Mouse (Mus musculus) ovary, postnatal 36 days (tissue): ENCODE measurements around the gene Plekhj1.
"Not testable (repeated sequence)": the region's sequence is repeated elsewhere in the genome, so short reads cannot be mapped to it uniquely, and the experiment has no call there.

Source experiments
- DNase-seq: peaks from one replicate; pipeline ENCODE4 v3.0.0; 2022; ENCODE audit warnings: low spot score, mixed read lengths

Gene Plekhj1

DNA sequence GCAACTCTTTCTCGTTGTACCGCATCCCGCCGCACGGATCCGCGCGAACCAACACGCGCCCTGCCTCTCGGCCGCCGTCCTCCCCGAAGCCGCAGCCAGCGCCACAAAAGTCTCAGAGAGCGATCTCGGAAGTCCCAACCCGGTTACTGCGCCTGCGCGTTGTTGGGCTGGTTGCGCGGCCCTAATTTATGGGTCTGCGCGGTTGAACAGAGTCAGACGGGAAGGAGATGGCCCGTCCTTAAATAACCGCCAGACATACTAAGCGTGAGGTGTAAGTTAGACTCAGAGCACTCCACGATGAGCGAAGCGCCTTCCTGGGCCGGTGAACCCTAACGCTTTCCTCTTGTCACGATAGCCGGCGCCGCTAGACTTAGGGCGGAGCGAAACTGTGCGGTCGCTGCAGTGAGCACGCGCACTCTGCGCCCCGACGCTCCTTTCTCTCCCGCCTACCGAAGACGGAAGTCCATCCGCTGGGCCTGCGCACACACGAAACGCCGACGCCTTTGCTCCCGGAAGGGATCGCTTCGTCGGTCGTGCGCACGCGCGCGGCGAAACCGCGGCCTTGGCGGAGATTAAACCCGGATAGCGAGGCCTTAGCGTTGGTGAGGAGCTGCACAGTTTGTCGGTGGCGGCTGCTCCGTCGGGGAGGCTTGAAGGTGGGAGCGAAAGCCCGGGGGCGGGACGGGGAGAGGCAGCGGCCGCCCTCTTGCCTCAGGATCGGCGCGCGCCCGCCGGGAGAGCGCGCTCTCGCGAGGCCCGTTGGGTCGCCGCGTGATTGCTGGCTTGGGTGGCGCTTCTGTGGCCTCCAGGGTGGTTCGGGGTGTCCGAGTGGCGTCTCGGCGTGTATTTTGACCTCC, at the start of gene Plekhj1, which contains the start of gene Sf3a2:
TSS of gene Plekhj1 (minus strand) at position 477 of the 857 bp plus-strand sequence.
TSS of gene Sf3a2 (plus strand) at position 49 of the 857 bp plus-strand sequence.
- peak; percentile 93 for DNase-seq

DNA sequence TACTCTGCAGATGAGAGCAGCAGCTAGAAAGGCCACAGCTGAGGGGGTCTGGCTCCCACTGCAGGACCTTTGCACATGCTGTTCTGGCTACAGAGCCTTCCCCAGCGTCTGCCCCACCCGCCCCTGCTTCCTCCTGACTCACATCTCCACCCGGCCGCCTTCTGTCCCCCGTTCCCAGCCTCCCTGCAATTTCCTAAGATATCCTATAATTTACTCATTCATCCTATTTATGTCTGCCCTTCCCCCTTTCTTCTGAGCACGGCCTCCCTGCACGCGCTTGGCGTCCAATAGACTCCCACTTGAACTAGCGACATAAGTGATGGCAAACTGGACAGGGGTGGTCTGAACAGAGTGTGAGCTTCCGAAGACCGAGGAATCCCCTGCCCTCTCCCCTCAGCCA, 47.3 kb upstream of the Plekhj1 start:
- no peak for DNase-seq

DNA sequence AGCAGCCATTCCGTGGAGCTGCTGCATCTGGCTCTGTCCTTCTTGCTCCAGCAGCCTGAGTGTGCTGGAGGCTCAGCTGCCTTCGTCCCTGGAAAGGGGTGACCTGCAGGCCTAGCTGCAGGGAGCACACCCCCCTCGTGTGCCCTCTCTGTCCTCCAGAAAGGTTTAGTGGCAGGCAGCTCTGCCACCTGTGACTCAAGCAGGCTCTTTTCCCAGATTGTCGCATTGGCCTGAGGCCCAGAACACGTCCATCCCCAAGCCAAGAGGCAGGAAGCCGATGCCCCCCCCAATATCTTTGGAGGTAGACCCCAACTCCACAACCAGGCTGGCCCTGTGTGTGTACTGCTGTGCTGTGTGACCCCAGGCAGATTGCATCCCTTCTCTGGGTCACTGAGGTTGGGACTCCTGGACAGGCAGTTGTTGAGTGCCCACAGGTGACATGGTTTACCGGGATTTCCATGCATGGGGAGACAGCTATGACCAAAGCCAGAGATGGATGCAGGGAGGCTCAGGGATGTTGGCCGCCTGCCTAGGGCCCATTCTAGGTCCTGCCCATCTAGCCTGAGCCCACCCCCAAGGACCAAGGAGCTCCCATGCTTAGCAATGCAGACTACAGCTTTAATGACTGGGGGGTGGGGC, 46.7 kb upstream of the Plekhj1 start:
- no peak for DNase-seq

DNA sequence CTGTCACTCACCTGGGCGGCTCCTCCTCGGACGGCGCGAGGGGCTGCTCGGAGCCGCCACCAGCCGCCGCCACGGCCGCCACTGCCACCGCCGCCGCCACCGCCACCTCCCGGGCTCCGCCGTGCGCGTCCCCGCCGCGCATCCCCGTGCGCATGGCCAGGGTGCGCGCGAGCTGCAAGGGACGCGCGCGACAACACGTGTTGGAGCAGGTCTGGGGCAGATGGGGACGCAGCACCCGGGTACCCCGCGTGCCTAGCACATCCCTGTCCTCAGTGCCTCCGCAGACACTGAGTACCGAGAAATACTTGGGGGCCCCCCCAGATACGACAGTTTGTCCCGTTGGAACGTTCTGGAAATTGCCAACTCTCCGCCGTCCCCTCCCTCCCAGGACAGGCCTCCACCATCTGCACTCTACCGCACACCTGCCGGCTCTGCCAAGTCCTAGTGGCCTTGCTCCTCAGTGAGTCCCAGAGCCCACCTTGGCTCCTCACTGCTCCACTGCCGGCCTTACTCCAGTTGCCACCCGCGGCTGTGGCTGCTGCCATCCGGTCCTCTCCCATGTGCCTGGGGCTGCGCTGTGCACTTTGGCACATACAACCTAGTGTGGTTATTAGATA, 45.6 kb upstream of the Plekhj1 start, which contains the start of gene Lingo3:
TSS of gene Lingo3 (minus strand) at position 109 of the 617 bp plus-strand sequence.
- no peak for DNase-seq

DNA sequence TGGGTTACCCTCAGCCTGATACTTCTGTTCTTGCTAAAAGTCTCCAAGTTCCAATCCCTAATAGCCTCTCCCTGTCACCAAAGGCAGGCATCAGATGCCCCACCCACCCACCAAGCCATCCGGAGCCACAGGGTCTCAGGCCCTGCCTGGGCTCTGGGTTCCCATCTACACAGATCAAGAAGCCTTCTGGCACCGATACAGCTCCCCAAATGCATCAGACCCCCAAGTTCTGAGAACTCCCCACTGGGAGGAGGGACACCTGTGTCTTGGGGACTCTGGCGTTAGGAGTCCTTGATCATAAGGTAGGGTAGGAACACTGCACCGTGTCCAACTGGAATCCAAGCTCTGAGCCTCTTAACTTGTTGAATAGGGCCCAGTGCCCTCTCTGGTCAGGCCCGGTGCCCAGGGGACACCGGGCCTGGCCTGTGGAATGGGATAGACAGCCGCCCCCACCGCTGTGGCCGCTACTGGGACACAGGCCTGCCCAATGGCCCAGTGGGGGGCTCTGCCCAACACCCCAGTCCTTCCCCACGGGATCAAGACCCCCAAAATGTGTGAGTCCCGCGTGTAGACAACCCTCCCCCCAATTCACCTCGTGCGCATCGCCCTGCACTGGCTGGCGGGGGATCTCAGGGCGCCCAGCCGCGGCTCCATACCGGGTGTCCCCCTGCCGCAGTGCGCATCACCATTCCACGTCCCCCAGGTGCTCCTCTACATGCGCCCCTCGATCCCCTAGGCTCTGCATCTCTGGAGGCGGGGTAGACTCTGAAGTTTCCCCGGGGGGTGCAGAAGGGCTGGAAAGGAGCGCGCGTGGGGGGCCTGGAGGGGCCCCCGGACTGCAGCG, 44.9 kb upstream of the Plekhj1 start:
- no peak for DNase-seq

DNA sequence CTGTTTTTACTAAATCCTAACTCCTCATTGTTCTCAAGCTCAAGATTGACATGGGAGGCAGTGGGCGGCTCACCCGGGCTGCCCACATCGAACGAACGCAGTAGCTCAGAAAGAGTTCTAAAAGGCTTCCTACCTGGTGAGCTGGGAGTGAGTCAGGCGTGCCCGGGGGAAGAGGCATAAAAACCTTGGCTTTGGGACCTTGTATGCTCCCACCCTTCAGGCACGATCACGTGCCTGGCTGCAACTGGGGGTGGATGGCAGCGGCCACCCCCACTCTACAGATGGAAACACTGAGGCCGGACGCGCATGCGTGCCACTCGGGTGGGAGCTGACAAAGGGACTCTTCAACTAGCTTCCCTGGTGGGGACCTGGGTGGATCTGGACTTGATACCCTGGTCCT, 43.9 kb upstream of the Plekhj1 start:
- no peak for DNase-seq

DNA sequence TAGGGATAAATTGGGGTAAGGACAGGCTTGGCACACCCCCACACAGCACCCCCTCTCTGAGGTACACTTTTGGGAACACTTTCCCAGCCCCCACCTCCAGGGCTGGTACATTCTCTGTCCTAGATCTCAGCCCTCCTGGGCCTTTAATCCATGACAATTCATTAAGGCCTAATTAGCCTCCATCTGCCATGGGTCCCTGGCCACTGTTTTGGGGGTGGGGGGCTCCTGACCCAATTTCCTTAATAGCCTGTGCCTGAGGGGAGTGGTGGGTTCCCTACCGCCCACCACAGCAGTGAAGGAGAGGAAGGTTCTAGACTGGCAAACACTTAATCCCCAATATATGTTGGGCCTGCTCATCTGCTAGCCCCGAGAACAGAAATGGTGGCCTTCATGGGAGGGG, 43.3 kb upstream of the Plekhj1 start:
- DNase-seq, result no peak

DNA sequence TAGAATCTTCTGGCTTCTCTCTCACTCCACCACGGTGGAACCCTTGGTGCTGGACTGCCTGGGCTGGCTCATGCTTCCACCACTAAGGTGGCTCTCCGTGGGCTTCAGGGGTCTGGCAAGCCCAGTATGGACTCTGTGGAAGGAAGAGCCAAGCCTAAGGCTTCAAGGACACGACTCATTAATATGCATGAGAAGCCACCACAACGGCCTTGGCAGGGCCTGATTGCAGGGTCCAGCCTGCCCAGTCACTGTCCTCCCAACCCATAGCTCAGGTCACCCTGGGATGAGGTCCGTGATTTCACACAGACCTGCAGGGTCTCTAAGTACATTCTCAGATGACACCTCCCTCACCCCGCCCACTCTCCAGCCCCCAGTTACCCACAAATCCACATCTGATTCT, 41.4 kb upstream of the Plekhj1 start:
- no peak for DNase-seq

DNA sequence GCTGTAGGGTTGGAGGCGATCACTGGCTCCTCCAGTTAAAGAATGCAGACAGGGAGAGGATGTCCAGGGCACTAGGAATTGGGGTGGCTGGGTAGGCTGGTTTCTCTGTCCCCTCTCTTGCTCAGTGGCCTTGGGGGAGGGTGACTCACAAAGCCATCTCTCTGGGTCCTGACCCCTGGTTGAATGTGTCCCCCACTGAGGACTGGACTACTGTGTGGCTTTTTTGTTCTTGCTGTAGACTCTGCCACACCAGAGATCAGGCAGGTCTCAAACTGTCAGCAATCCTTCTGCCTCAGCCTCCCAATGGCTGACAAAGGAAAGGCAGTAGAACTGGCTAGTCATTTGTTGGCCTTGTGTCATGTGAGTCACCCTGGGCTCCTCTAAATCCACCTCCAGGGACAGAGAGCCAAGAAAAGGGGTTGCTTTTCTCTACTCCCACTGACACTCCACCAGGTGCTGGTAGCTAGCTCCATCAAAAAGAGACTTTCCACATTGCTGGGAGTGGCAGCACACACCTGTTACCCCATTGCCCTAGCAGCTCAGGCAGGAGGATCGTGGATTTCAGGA, 40.0 kb upstream of the Plekhj1 start:
- DNase-seq, result no peak

DNA sequence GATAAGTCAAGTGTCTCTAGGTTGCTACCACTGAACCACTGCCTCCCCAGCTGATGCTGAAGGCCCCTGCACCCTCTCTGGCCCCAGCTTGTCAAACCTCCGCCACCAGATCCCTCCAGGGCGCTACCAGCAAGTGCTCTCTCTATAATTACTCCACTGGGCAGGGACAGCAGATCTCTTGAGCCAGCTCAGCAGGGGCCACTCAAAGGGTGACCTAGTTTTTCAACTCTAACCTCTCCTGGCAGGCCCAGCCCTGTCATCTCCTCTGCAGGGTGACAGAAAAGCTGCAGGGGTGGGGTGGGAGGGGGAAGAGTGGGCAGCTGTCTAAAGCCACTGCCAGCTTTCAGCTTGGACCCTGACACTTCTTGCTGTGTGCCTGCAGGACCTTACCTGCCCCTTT, 39.4 kb upstream of the Plekhj1 start:
- no peak for DNase-seq

DNA sequence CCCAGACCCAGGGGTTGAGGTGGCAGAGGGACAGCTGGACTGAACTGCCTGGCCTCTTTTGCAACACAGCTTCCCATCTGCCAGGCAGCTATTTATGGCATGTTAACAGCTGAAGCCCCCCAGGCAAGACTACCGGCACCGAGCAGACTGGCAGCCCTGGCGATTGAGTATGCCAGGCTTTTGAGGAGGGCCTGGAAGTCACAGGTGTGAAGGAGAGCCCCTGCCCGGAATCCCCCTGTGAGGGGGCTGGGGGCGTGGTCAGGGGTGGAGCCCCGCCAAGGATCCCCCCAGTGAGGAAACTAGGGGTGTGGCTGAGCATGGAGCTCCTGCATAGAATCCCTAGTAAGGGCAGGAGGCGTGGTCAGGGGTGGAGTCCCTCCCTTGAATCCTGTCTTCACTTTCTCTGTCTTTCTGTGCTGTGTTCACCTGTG, 38.5 kb upstream of the Plekhj1 start:
- no peak for DNase-seq

DNA sequence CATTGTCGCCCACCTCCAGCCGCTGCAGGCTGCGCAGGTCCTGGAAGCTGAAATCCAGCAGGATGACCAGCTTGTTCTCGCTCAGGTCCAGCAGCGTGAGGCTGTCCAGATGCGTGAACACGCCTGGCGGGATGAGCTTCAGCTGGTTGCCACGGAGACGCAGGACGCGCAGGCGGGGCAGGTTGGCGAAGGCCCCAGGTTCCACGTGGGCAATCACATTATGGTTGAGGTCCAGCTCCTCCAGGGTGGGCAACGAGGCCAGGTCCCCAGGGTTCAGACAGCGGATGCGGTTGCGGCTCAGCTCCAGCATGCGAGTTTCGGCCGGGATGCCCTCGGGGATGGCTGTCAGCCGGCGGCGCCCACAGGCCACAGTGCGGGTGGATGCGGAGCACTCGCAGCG, 37.2 kb upstream of the Plekhj1 start:
- DNase-seq, result no peak

DNA sequence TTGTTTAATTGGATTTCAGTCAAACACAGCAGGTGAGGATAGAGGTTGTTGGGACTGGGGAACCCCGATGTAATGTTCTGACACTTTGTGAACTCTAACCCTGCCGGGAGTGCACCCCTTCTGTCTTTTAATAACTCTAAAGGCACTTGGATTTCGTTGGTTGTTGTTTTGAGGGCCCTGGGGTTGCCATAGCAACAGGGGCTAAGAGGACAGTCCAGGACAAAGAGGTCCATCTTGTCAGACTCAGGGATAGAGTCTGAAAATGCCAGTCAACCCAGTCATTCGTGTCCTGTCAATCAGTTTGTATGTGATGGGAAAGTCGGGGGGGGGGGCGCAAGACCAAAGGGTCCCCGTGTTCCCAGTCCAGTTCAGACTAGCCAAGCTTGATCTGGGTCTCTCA, 34.4 kb upstream of the Plekhj1 start:
- no peak for DNase-seq

DNA sequence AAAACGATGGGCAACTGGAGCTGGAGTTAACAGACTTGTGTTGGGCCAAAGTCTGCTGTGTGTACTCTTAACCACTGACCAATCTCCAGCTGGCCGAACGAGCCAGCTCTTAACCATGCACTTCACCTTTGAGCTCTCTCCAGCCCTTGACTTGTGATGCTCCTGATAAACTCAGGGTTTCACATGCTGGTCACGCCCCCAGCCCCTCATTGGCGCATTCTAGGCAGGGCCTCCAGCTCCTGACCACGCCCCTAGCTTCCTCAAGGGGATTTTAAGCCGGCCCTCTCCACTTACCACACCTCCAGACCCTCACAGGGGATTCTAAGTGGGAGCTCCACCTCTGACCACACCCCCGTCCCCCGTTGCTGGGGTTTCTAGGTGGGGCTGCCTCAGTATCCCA, 32.7 kb upstream of the Plekhj1 start:
- DNase-seq, result peak; percentile 46

DNA sequence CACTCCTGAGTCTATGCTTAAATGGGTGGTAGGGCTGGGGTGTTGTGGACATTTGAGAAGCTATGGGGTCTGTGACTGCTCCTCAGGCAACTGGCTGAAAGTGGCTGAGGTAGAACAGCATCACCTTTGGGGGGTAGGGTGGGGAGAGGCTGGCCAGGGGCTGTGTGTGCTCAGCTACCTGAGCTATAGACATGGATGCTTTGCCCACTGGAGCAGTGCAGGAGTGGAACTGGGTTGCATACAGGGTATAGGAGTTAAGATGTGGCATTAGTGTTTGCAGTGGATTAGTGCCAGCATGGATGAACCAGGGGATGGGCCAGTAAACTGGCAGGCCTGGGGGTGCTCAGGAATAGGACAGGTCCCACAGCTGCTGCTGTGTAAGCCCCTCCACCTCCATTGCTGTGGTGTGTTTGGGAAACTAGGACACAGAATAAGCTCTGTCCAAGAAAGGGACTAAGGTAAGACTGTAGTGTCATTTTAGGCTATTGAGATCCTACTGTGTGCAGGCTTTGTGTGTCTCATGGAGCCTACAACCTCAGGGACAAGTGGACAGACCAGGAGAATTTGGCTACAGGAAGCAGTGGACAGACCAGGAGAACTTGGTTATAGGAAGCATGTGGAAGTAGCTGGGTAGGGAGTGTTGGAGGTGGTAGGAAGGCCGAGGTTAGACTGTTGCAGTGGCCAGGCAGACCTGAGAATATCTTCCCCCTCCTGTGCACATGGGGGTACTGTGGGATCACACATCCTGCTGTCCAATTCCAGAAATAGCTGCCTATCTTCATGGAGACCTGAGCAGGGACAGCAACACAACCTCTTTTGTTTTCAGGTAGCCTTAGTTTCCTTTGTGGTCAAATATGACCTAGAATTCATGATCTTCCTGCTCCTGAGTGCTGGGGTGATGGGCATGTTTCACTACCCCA, 31.2 kb upstream of the Plekhj1 start:
- DNase-seq, result no peak

DNA sequence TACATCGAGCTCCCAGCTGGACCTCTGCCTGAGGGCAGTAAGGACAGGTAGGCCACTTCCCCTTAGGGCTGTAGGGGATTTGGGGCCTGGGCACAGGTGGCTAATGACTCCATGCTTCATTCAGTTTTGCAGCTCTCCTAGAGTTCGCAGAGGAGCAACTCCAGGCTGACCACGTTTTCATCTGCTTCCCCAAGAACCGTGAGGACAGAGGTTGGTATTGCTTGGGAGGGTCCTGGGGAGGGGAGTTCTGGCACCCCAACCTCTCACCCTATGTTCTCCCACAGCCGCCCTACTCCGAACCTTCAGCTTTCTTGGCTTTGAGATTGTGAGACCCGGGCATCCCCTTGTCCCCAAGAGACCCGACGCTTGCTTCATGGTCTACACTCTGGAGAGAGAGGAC, 30.2 kb upstream of the Plekhj1 start:
- DNase-seq, result not testable (repeated sequence)

DNA sequence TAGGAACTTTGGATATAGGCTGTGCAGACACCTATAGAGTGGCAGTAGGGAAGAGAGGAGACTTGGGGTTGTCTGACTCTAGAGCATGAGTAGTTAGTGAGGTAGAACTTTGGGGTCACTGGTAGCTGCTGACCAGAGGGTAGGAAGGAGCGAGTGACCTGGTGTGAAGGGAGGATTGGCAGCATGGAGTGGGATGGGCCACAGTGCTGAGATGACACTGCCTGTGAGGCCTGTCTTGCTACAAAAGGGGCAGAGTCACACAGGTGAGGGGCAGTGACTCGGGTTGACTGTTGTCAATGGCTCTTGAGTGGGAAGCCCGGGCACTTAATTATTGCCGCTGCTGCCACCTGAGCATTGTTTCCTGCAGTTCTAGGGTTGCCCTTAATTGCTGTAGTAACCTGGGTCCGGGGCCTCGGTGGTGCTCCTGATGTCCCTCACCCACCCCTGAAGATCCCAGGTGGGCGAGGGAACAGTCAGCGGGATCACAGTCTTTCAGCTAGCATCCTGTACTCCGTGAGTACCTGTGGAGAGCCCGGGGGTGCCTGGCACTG, 29.5 kb upstream of the Plekhj1 start:
- DNase-seq, result no peak

DNA sequence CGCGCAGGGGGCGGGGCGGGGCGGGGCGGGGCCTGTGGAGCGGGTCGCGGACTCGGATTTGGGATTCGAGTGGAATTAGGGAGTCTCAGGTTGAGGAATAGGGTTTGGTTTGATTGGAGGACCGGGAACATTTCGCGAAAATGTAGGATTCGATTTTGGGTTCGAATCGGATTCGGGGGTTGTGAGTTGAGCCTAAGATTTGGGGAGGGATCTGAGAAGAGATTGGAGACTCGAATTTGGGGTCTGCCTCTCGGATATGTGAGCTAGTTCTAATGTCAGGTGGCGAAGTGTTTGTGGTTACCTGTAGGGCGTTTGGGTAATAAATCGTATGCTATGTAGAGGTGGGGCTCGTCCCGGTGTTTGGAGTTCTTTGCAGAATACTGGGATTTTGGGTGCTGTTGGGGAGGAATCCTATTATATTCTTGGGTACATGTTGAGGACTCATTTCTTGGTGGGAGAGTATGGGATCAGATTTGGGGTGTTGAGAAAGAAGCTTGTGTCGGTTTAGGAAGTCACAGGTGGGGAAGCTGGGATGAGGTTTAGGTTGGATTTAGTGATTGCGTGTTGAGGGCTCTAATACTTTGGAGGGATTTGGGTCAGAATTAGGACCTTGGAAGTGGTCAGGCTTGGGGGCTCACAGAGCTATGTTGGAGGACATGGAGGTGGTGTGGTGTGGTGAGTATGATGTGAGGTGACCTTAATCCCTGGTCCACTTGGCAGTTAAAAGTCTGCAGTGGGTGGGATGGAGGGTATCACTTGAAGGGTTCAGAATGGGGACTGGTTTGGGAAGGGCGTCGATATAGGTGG, 28.8 kb upstream of the Plekhj1 start:
- no peak for DNase-seq
